ENCODE assay signal across 31 mouse cellular contexts in genomic region chr1:180837186-180837585, GRCm38 (mm10). TPM values are rescaled to one million over a fixed set of nuclear protein-coding genes. Genes with fewer than 3 reads are reported as not detected.
DNase-seq lines count a peak whose midpoint lies in the region; ATAC-seq and TF ChIP-seq lines count a peak whose summit lies in the region.
"Had no signal": no experiment of that assay in that cellular context is flagged by ENCODE, and none has a peak within 500 bp of the region (broad histone marks: within the 10 kb centered on the region; RNA-seq: fewer than 3 reads in every experiment).

No protein-coding gene starts in this region.

- no peaks in the 10 kb centered on the region for H3K9me3 ChIP-seq in intestine, embryonic 14.5 days (ENCODE audit: control insufficient read depth, low read length)
- H3K9me3 ChIP-seq in intestine, postnatal 0 days (ENCODE audit: control insufficient read depth): no peaks in the 10 kb centered on the region
- no peaks in the 10 kb centered on the region for H3K9me3 ChIP-seq in stomach, postnatal 0 days (ENCODE audit: control insufficient read depth, low read length)
- H3K9me3 ChIP-seq: embryonic facial prominence, embryonic 13.5 days; forebrain, embryonic 10.5 days; forebrain, embryonic 13.5 days; heart, embryonic 15.5 days; hindbrain, embryonic 10.5 days; hindbrain, embryonic 13.5 days had no signal

- H3K27me3 ChIP-seq in intestine, embryonic 14.5 days (replicated peaks; ENCODE audit: control insufficient read depth, insufficient read depth, low read length): no peaks in the 10 kb centered on the region
- H3K27me3 ChIP-seq in intestine, postnatal 0 days (replicated peaks; ENCODE audit: control insufficient read depth, insufficient read depth, low read length): no peaks in the 10 kb centered on the region
- no peaks in the 10 kb centered on the region for H3K27me3 ChIP-seq in stomach, postnatal 0 days (ENCODE audit: control insufficient read depth, insufficient read depth, low read length)
- H3K27me3 ChIP-seq: embryonic facial prominence, embryonic 13.5 days; forebrain, embryonic 13.5 days; heart, embryonic 15.5 days; hindbrain, embryonic 13.5 days had no signal

- H3K4me3 ChIP-seq in intestine, embryonic 14.5 days (ENCODE audit: low read depth, low read length): no peak overlapping the region
- H3K4me3 ChIP-seq in intestine, postnatal 0 days (ENCODE audit: low read depth, low read length): no peak overlapping the region
- H3K4me3 ChIP-seq in stomach, postnatal 0 days (ENCODE audit: low read depth, low read length): no peak overlapping the region
- H3K4me3 ChIP-seq in gastrocnemius, adult 2 months: no peak overlapping the region
- H3K4me3 ChIP-seq: embryonic facial prominence, embryonic 13.5 days; forebrain, embryonic 10.5 days; forebrain, embryonic 13.5 days; heart, embryonic 15.5 days; hindbrain, embryonic 10.5 days; hindbrain, embryonic 13.5 days had no signal

- H3K4me1 ChIP-seq in intestine, embryonic 14.5 days (replicated peaks; ENCODE audit: control insufficient read depth, insufficient read depth, low read length): no peaks in the 10 kb centered on the region
- no peaks in the 10 kb centered on the region for H3K4me1 ChIP-seq in intestine, postnatal 0 days (replicated peaks; ENCODE audit: control insufficient read depth, insufficient read depth, low read length)
- H3K4me1 ChIP-seq in stomach, postnatal 0 days (replicated peaks; ENCODE audit: control insufficient read depth, insufficient read depth): no peaks in the 10 kb centered on the region
- H3K4me1 ChIP-seq: forebrain, embryonic 13.5 days; heart, embryonic 15.5 days; hindbrain, embryonic 10.5 days; hindbrain, embryonic 13.5 days had no signal

- H3K4me2 ChIP-seq in intestine, embryonic 14.5 days (ENCODE audit: low read length): no peak overlapping the region
- no peak overlapping the region for H3K4me2 ChIP-seq in intestine, postnatal 0 days (replicated peaks; ENCODE audit: low read depth)
- H3K4me2 ChIP-seq in stomach, postnatal 0 days (replicated peaks; ENCODE audit: low read depth): no peak overlapping the region
- H3K4me2 ChIP-seq: embryonic facial prominence, embryonic 13.5 days; forebrain, embryonic 13.5 days; heart, embryonic 11.5 days; heart, embryonic 15.5 days; hindbrain, embryonic 13.5 days had no signal

- intact Hi-C loops in gastrocnemius, adult 2 months (cut with DNase I): no loop called here
- intact Hi-C loops in left cerebral cortex, postnatal 10 days (cut with DNase I): no loop called here

- H3K27ac ChIP-seq in intestine, embryonic 14.5 days (ENCODE audit: low read depth): no peak overlapping the region
- no peak overlapping the region for H3K27ac ChIP-seq in intestine, postnatal 0 days (ENCODE audit: low read depth, low read length)
- 0 out of 2 replicates have a peak overlapping the region, but pooled peaks have one; percentile 24 for H3K27ac ChIP-seq in stomach, postnatal 0 days (replicated peaks)
- no peak overlapping the region for H3K27ac ChIP-seq in gastrocnemius, adult 2 months
- H3K27ac ChIP-seq: forebrain, embryonic 10.5 days; forebrain, embryonic 13.5 days; heart, embryonic 15.5 days; hindbrain, embryonic 10.5 days; hindbrain, embryonic 13.5 days had no signal

- 0 out of 2 replicates have a peak, but pooled peaks have one; percentile 60 for ATAC-seq in intestine, embryonic 14.5 days (replicated peaks; ENCODE audit: low FRiP score, low TSS enrichment, low read depth)
- ATAC-seq in intestine, postnatal 0 days: peak; percentile 54; the same call in 1 of the 2 replicates
- ATAC-seq in stomach, postnatal 0 days (ENCODE audit: low FRiP score, low TSS enrichment): 0 out of 2 replicates have a peak, but pooled peaks have one; percentile 53
- ATAC-seq: CD4-positive, CD25-positive, alpha-beta regulatory T cell, adult 4 months; forebrain, embryonic 13.5 days; forebrain, embryonic 16.5 days; hindbrain, embryonic 16.5 days had no signal

- H3K9ac ChIP-seq in intestine, embryonic 14.5 days (ENCODE audit: low read length): no peak overlapping the region
- H3K9ac ChIP-seq in intestine, postnatal 0 days (ENCODE audit: low read depth, low read length): no peak overlapping the region
- H3K9ac ChIP-seq in stomach, postnatal 0 days (ENCODE audit: low read length): no peak overlapping the region
- H3K9ac ChIP-seq: embryonic facial prominence, embryonic 13.5 days; forebrain, embryonic 13.5 days; heart, embryonic 15.5 days; hindbrain, embryonic 13.5 days had no signal

- TF ChIP-seq EP300 in stomach, postnatal 0 days (optimal IDR thresholded peaks at IDR 0.05): no peak

- no peak for TF ChIP-seq CTCF in intestine, postnatal 0 days (IDR thresholded peaks at IDR 0.05; ENCODE audit: low read depth)
- TF ChIP-seq CTCF in stomach, postnatal 0 days (IDR thresholded peaks at IDR 0.05; ENCODE audit: low read depth): no peak
- TF ChIP-seq CTCF in gastrocnemius, adult 2 months (IDR thresholded peaks at IDR 0.05): no peak

- 66% methylated on average over 5 of the region's 5 CpGs for WGBS in intestine, embryonic 14.5 days
- 20% methylated on average over 5 of the region's 5 CpGs for WGBS in intestine, postnatal 0 days
- WGBS in stomach, postnatal 0 days: 53% methylated on average over 5 of the region's 5 CpGs

- H3K36me3 ChIP-seq in intestine, embryonic 14.5 days (ENCODE audit: control insufficient read depth, insufficient read depth, low read length): no peaks in the 10 kb centered on the region
- H3K36me3 ChIP-seq in intestine, postnatal 0 days (ENCODE audit: control insufficient read depth, insufficient read depth): no peaks in the 10 kb centered on the region
- no peaks in the 10 kb centered on the region for H3K36me3 ChIP-seq in stomach, postnatal 0 days (ENCODE audit: control insufficient read depth, insufficient read depth, low read length)
- H3K36me3 ChIP-seq: embryonic facial prominence, embryonic 13.5 days; forebrain, embryonic 10.5 days; heart, embryonic 15.5 days; hindbrain, embryonic 10.5 days; hindbrain, embryonic 13.5 days had no signal

- DNase-seq in 3T3-L1 (ENCODE audit: low read depth, low spot score): peak; percentile 11
- no peak for DNase-seq in intestine, embryonic 14.5 days (ENCODE audit: low spot score)
- no peak for DNase-seq in stomach, postnatal 0 days (ENCODE audit: low spot score)
- no peak for DNase-seq in gastrocnemius, adult 2 months
- no peak for DNase-seq in cerebellum, adult 9-11 months
- no peak for DNase-seq in left cerebral cortex, postnatal 10 days (ENCODE audit: extremely low spot score in 1 of 2, low spot score in 2 of 2)
- DNase-seq: adrenal gland, adult 8-10 months; adrenal gland, postnatal 25 days; cerebellum, adult 11-12 months; cerebellum, adult 8-10 months; cerebellum, postnatal 14 days; gastrocnemius, postnatal 14 days; heart, adult 11 months; heart, postnatal 10 days; heart, postnatal 36 days had no signal

RNA-seq across cellular contexts. Expression of gene Sde2, which starts 13.7 kb away (rescaled TPM):
- polyA plus RNA-seq in intestine, embryonic 14.5 days (2014; fragmentation: Nextera tagmentation; extraction: Ambion mirVana): 31.4 and 35.5 TPM in 2 replicates
- 13.3 and 16.7 TPM in 2 replicates for polyA plus RNA-seq in intestine, postnatal 0 days (2015; fragmentation: Nextera tagmentation; extraction: Ambion mirVana)
- polyA plus RNA-seq in stomach, postnatal 0 days (2015; fragmentation: Nextera tagmentation; extraction: Ambion mirVana): 18.8 and 20.0 TPM in 2 replicates
- total RNA-seq in gastrocnemius, adult 2 months (2021): 1 to 10 TPM; 7.4 to 7.8 TPM
- 10 to 100 TPM; 20.1 to 21.1 TPM for total RNA-seq in left cerebral cortex, postnatal 10 days (2021)

RNA-seq across cellular contexts. Expression of gene H3f3a, which starts 23.4 kb away (rescaled TPM):
- 2,025 and 2,200 TPM in 2 replicates for polyA plus RNA-seq in intestine, embryonic 14.5 days (2014; fragmentation: Nextera tagmentation; extraction: Ambion mirVana)
- polyA plus RNA-seq in intestine, postnatal 0 days (2015; fragmentation: Nextera tagmentation; extraction: Ambion mirVana): 1,056 and 1,104 TPM in 2 replicates
- 1,633 and 1,693 TPM in 2 replicates for polyA plus RNA-seq in stomach, postnatal 0 days (2015; fragmentation: Nextera tagmentation; extraction: Ambion mirVana)
- 100 to 1,000 TPM; 314 to 379 TPM for total RNA-seq in gastrocnemius, adult 2 months (2021)
- total RNA-seq in left cerebral cortex, postnatal 10 days (2021): 100 to 1,000 TPM; 442 to 467 TPM

RNA-seq across cellular contexts. Expression of gene Lefty2, which starts 55.7 kb away (rescaled TPM):
- polyA plus RNA-seq in intestine, embryonic 14.5 days (2014; fragmentation: Nextera tagmentation; extraction: Ambion mirVana): 0.18 TPM in 1 of 2 replicates, not detected in the other
- polyA plus RNA-seq in intestine, postnatal 0 days (2015; fragmentation: Nextera tagmentation; extraction: Ambion mirVana): not detected in 2 replicates
- polyA plus RNA-seq in stomach, postnatal 0 days (2015; fragmentation: Nextera tagmentation; extraction: Ambion mirVana): 0.13 and 0.15 TPM in 2 replicates
- total RNA-seq in gastrocnemius, adult 2 months (2021): not detected
- 10 to 100 TPM; 10.9 to 12.4 TPM for total RNA-seq in left cerebral cortex, postnatal 10 days (2021)
- total RNA-seq: gastrocnemius, adult 18-20 months; gastrocnemius, postnatal 14 days; gastrocnemius, postnatal 4 days; heart, adult 8-10 months; heart, postnatal 36 days; MEL had no signal
- polyA plus RNA-seq: C2C12; CD4-positive, CD25-positive, alpha-beta regulatory T cell, adult 4 months; forebrain, embryonic 10.5 days; heart, embryonic 11.5 days had no signal
